Mouse (Mus musculus) stomach, postnatal 0 days (tissue): Measurements from ENCODE around the gene Frmpd4. TPM values are rescaled to one million over a fixed set of nuclear protein-coding genes. Genes with fewer than 3 reads are reported as not detected.

Experiments
- ATAC-seq: fragments of 200-750 bp; cut with Nextera tagmentation; 2 replicates; pipeline ENCODE4 v1.8.0; 2017; ENCODE audit not compliant: low FRiP score, low TSS enrichment
- DNase-seq: peaks from one replicate; pipeline ENCODE4 v3.0.0-alpha.2; 2016; ENCODE audit warnings: low spot score
- H3K27ac ChIP-seq: fragments of 300-500 bp; sonication (generic); replicated peaks from 2 replicates; pipeline ENCODE4 v1.5.1; 2014; ENCODE audit warnings: mild to moderate bottlenecking, control low read depth
- H3K27me3 ChIP-seq: fragments of 300-500 bp; sonication (generic); 2 replicates; pipeline ENCODE4 v1.6.1; 2014; ENCODE audit warnings: low read length; ENCODE audit not compliant: control insufficient read depth, insufficient read depth
- H3K36me3 ChIP-seq: fragments of 300-500 bp; sonication (generic); 2 replicates; pipeline ENCODE4 v1.6.1; 2014; ENCODE audit warnings: low read length, mixed read lengths; ENCODE audit not compliant: control insufficient read depth, insufficient read depth
- H3K4me1 ChIP-seq: fragments of 300-500 bp; sonication (generic); replicated peaks from 2 replicates; pipeline ENCODE4 v1.6.1; 2014; ENCODE audit warnings: antibody characterized with exemption; ENCODE audit not compliant: control insufficient read depth, insufficient read depth
- H3K4me2 ChIP-seq: fragments of 300-500 bp; sonication (generic); replicated peaks from 2 replicates; pipeline ENCODE4 v1.6.1; 2014; ENCODE audit warnings: low read depth, mild to moderate bottlenecking, control low read depth, moderate library complexity
- H3K4me3 ChIP-seq: fragments of 300-500 bp; sonication (generic); 2 replicates; pipeline ENCODE4 v1.5.1; 2014; ENCODE audit warnings: low read depth, low read length, control low read depth
- H3K9ac ChIP-seq: fragments of 300-500 bp; sonication (generic); 2 replicates; pipeline ENCODE4 v1.6.1; 2014; ENCODE audit warnings: mild to moderate bottlenecking, low read length, control low read depth, mixed read lengths
- H3K9me3 ChIP-seq: fragments of 300-500 bp; sonication (generic); 2 replicates; pipeline ENCODE4 v1.6.1; 2016; ENCODE audit warnings: low read length; ENCODE audit not compliant: control insufficient read depth
- CTCF ChIP-seq: IDR thresholded peaks from 2 replicates; pipeline ENCODE4 v1.5.1; 2016; ENCODE audit warnings: antibody characterized with exemption, low read depth, mild to moderate bottlenecking, moderate library complexity
- EP300 ChIP-seq: optimal IDR thresholded peaks from 2 replicates; pipeline ENCODE3; 2016; ENCODE audit warnings: antibody characterized with exemption
- WGBS: fragments of 180-500 bp; shearing (Covaris S2); extraction: QIAGEN DNeasy Blood & Tissue Kit; methylation state at CpG from one replicate; pipeline ENCODE4 v1.1.7; 2014; 5-methylcytosine and 5-hydroxymethylcytosine counted together
- polyA plus RNA-seq: library from polyadenylated mRNA; unstranded; fragments of >200 nt; fragmentation: Nextera tagmentation; extraction: Ambion mirVana; gene quantifications from 2 replicates; pipeline ENCODE4 v1.2.1, GENCODE M21; 2015

The Frmpd4 gene
- polyA plus RNA-seq, 1 experiment from 2014 or later, result 0.07 TPM

DNA sequence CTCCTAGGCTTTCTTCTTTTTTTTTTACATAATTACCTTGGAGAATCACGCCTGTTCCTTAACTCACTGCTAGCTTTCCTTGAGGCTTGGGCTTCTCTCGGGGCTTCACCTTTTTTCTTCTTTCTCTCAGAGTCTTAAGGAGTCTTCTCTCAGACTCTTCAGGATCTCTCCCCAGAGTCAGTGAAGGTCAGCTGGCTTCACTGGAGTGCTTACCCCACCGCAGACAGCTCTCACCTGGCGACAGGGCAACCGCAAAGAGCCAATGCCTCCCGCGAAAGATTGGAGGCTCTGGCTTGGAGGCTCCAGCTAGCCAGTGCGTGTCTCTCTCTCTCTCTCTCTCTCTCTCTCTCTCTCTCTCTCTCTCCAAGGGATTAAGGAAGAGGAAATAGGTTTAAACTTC, 453.0 kb downstream of the Frmpd4 start:
- ATAC-seq (no peak), DNase-seq (no peak)
- no peaks in the 10 kb centered on the region for H3K4me1 ChIP-seq
- TF ChIP-seq EP300, result no peak
- no peak for TF ChIP-seq CTCF
- H3K4me3 ChIP-seq, result no peak overlapping the region
- no peaks in the 10 kb centered on the region for H3K36me3 ChIP-seq
- 19% methylated on average over 8 of the region's 8 CpGs for WGBS
- H3K4me2 ChIP-seq, result peak overlapping the region; percentile 52
- H3K9ac ChIP-seq, result no peak overlapping the region
- no peak overlapping the region for H3K27ac ChIP-seq
- H3K27me3 ChIP-seq, result no peaks in the 10 kb centered on the region
- no peaks in the 10 kb centered on the region for H3K9me3 ChIP-seq

DNA sequence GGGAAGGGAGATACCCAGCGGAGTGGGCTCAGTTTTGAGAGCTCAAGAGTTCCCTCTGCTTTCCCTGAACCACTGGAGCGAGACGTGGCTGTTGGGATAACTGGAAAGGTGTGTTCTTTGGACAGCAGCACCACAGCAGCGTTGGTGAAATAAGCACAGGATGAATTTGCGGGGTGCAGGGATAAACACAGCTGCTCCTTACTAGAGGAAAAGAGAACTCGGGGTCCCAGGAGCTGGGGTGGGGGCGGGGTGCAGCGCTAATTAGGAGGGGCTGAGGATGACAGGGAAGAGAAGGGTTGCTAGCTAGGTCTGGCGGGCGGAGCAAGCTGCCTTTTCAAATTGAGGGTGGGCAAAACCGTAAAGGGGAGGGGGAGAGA, 453.5 kb downstream of the Frmpd4 start:
- H3K9me3 ChIP-seq, result no peaks in the 10 kb centered on the region
- ATAC-seq, result no peak
- no peaks in the 10 kb centered on the region for H3K4me1 ChIP-seq
- TF ChIP-seq EP300, result no peak
- no peak for TF ChIP-seq CTCF
- H3K4me3 ChIP-seq, result peak overlapping the region; percentile 30
- no peaks in the 10 kb centered on the region for H3K36me3 ChIP-seq
- no peaks in the 10 kb centered on the region for H3K27me3 ChIP-seq
- no peak for DNase-seq
- no peak overlapping the region for H3K9ac ChIP-seq
- H3K4me2 ChIP-seq, result peak overlapping the region; percentile 52
- H3K27ac ChIP-seq, result no peak overlapping the region
- WGBS, result 10% methylated on average over 11 of the region's 11 CpGs

DNA sequence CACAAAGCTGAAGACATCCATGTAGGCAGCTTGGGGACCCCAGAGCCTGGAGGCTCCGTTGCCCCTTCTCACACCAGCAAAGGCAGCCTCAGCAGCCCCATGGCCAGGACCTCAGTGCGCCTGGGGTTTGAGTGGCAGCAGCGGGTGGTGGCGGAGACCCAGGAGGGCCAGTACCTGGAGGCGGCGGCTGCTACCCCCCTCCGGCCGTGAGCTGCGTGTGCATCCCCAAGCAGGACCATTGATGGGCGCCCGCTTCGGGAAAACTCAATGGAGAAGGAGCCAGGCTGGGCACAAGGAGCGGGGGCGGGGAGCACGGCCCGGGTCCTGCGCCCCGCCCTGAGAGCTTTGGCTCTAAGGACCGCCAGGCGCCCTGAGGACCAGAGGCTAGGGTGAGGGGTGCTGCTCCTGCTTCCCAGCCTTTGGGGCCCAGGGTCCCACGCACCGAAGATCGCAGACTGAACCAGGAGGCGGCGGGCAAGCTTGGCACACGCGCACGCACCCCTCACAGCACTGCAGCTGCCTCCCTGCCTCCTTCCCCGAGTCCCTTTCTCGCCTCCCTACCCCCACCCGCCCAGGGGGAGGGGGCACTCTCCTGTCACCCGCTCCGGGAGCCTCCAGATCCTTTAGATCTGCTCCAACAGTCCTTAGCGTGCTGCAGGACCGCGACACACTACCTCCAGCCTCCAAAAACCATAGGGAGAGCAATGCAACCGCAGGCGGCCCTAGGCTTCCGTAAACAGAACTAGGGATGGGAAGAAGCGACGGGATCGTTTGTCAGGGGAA, 454.0 kb downstream of the Frmpd4 start:
- H3K9ac ChIP-seq, result no peak overlapping the region
- no peak overlapping the region for H3K27ac ChIP-seq
- DNase-seq, result peak; percentile 11
- TF ChIP-seq EP300 (no peak), CTCF (0 out of 2 replicates have a peak, but pooled peaks have one; percentile 11)
- 0 out of 2 replicates have a peak, but pooled peaks have one; percentile 32 for ATAC-seq
- no peaks in the 10 kb centered on the region for H3K27me3 ChIP-seq
- H3K9me3 ChIP-seq, result no peaks in the 10 kb centered on the region
- 14% methylated on average over 21 of the region's 42 CpGs for WGBS
- H3K4me3 ChIP-seq, result peak overlapping the region; percentile 30
- H3K4me1 ChIP-seq, result no peaks in the 10 kb centered on the region
- H3K4me2 ChIP-seq, result peak overlapping the region; percentile 52
- no peaks in the 10 kb centered on the region for H3K36me3 ChIP-seq

DNA sequence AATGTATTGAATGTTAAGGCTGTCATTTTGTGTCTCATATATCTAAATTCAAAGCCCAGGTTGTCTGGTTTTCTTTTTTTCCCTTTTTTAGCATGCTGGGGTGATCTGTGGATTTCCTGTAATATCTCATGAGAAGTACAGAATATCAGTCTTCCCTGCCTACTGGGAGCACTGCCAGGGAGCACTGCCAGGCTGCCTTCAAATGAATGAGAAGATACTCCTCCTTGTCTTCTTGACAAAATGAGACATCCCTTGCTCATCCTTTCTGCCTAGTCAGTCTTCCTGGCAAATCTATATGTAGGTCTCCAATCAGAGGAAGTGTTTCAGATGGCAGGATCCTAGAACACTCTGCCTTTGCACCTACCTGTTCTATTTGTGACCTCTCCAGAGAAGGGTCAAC, 535.4 kb downstream of the Frmpd4 start:
- Histone ChIP-seq H3K4me2 (no peak overlapping the region), H3K9ac (no peak overlapping the region), H3K9me3 (no peaks in the 10 kb centered on the region), H3K27ac (no peak overlapping the region), H3K36me3 (no peaks in the 10 kb centered on the region), H3K27me3 (no peaks in the 10 kb centered on the region), H3K4me1 (no peaks in the 10 kb centered on the region), H3K4me3 (no peak overlapping the region)
- TF ChIP-seq CTCF, result no peak
- TF ChIP-seq EP300, result no peak
- no peak for ATAC-seq
- no peak for DNase-seq

DNA sequence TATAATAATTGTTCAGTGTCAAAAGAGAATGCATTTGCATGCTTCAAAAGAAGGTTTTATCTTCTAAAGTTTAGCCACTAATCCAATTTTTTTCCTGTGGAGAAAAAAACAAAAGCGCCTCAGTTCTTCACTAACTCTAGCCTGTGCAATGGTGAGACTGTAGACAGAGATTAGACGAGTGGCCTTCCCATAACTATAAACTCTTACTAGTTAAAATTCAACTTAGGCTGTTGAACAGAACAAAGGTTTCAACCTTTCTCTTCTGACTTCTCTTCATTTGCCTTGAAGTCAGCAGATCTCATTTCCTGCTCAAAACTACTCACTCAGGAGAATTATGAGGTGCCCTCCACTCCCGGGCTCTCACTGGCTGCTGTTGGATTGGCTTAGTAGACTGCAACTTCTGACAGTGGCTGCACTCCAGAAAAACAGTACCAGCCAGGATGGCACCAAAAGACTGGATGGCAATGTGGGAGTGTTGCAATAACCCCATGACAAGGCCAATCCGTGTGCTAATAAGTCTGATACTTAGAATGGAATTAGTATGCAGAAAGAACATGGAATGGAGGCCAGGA, 556.4 kb downstream of the Frmpd4 start:
- TF ChIP-seq CTCF (no peak), EP300 (no peak)
- no peaks in the 10 kb centered on the region for H3K27me3 ChIP-seq
- no peak overlapping the region for H3K9ac ChIP-seq
- ATAC-seq, result no peak
- WGBS, result 66% methylated on average over 4 of the region's 4 CpGs
- no peak overlapping the region for H3K4me3 ChIP-seq
- H3K4me2 ChIP-seq, result no peak overlapping the region
- no peaks in the 10 kb centered on the region for H3K4me1 ChIP-seq
- H3K9me3 ChIP-seq, result no peaks in the 10 kb centered on the region
- no peaks in the 10 kb centered on the region for H3K36me3 ChIP-seq
- H3K27ac ChIP-seq, result no peak overlapping the region
- no peak for DNase-seq

DNA sequence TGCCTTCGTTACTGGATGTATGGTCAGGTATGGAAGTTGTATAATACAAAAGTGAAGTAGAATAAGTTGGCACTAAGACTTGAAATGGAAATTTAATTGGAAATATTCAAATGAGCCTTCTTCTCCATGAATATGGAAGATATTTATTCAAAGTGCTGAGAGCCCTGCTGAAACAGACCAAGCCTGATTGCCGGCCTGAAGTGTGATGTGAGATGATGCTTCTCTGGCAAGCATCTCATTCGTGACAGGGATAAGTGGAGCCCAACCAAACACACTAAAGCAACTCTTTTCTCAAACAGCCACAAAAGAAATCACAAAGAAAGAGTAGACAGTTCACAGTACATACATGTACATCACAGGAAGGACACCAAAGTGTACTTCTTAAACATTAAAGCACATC, 559.2 kb downstream of the Frmpd4 start:
- DNase-seq (no peak), ATAC-seq (no peak)
- TF ChIP-seq CTCF, result no peak
- TF ChIP-seq EP300, result no peak
- Histone ChIP-seq H3K4me1 (no peaks in the 10 kb centered on the region), H3K9ac (no peak overlapping the region), H3K27me3 (no peaks in the 10 kb centered on the region), H3K4me3 (no peak overlapping the region), H3K36me3 (no peaks in the 10 kb centered on the region), H3K4me2 (no peak overlapping the region), H3K9me3 (no peaks in the 10 kb centered on the region), H3K27ac (no peak overlapping the region)
- 78% methylated on average over 3 of the region's 3 CpGs for WGBS
